Mouse (Mus musculus) testis, adult 2 months (tissue): Measurements from ENCODE around the gene Zbtb16. TPM values are rescaled to one million over a fixed set of nuclear protein-coding genes. Genes with fewer than 3 reads are reported as not detected.

Experiments
- H3K27ac ChIP-seq: fragments of 200-500 bp; 2 replicates; pipeline ENCODE4 v1.5.1; 2012; ENCODE audit warnings: low read depth, low read length; ENCODE audit not compliant: control insufficient read depth, insufficient read depth
- H3K27me3 ChIP-seq: fragments of 200-500 bp; 2 replicates; pipeline ENCODE4 v1.6.1; 2012; ENCODE audit warnings: mild to moderate bottlenecking, low read length, moderate library complexity; ENCODE audit not compliant: control insufficient read depth, insufficient read depth
- H3K36me3 ChIP-seq: fragments of 200-500 bp; 2 replicates; pipeline ENCODE4 v1.6.1; 2012; ENCODE audit warnings: mild to moderate bottlenecking, low read length; ENCODE audit not compliant: control insufficient read depth, insufficient read depth
- H3K4me1 ChIP-seq: fragments of 200-500 bp; 2 replicates; pipeline ENCODE4 v1.6.1; 2012; ENCODE audit warnings: low read length; ENCODE audit not compliant: control insufficient read depth, insufficient read depth
- H3K4me3 ChIP-seq: fragments of 200-500 bp; 2 replicates; pipeline ENCODE4 v1.5.1; 2012; ENCODE audit warnings: low read depth, mild to moderate bottlenecking, low read length, moderate library complexity, mixed read lengths; ENCODE audit not compliant: control insufficient read depth
- CTCF ChIP-seq: fragments of 200-500 bp; IDR thresholded peaks from 2 replicates; pipeline ENCODE4 v1.5.1; 2012; ENCODE audit warnings: low read depth, mild to moderate bottlenecking, inconsistent platforms, low read length, moderate library complexity; ENCODE audit not compliant: control insufficient read depth, insufficient read depth, insufficient replicate concordance
- POLR2A ChIP-seq: fragments of 200-500 bp; IDR thresholded peaks from 2 replicates; pipeline ENCODE4 v1.6.1; 2012; ENCODE audit warnings: low read depth, mild to moderate bottlenecking, inconsistent platforms, low read length, moderate library complexity; ENCODE audit not compliant: control insufficient read depth
- polyA plus RNA-seq: library from polyadenylated mRNA; depleted of rRNA; stranded (reverse); fragments of >200 nt; gene quantifications from 2 replicates; pipeline ENCODE4 v1.2.3, GENCODE M21; 2012

Gene Zbtb16
- polyA plus RNA-seq, 1 experiment, result 2.6 TPM

DNA sequence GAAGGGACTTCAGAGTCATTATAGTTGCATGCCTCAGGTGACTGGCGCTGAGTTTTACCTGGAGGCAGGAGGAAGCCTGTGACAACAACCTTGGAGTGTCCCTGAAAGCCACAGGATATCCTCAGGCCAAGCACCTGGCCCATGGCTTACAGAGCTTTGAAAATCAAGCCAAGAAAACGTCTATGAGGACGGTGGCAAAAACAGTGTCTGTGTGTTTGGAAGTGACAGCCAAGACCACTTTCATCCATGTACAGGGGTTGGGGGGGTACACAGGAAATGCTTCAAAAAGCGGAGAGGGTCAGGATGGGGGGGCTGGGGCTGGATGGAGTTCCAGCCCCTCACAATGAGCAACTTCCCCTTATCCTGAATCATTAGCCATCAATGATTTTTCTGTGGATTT, 116.4 kb downstream of the Zbtb16 start:
- no peak for TF ChIP-seq CTCF
- TF ChIP-seq POLR2A, result no peak
- Histone ChIP-seq H3K4me1 (peaks cover 7% of the 10 kb centered on the region), H3K4me3 (no peak overlapping the region), H3K27ac (no peak overlapping the region), H3K36me3 (no peaks in the 10 kb centered on the region), H3K27me3 (no peaks in the 10 kb centered on the region)

GRCm38 (mm10) chr9:48716549-48716948, 119.5 kb downstream of the Zbtb16 start:
- no peak for TF ChIP-seq POLR2A
- no peak for TF ChIP-seq CTCF
- no peaks in the 10 kb centered on the region for H3K4me1 ChIP-seq
- no peak overlapping the region for H3K4me3 ChIP-seq
- no peak overlapping the region for H3K27ac ChIP-seq
- no peaks in the 10 kb centered on the region for H3K36me3 ChIP-seq
- H3K27me3 ChIP-seq, result no peaks in the 10 kb centered on the region

GRCm38 (mm10) chr9:48715042-48715441, 121.0 kb downstream of the Zbtb16 start:
- TF ChIP-seq POLR2A (no peak), CTCF (no peak)
- Histone ChIP-seq H3K27ac (no peak overlapping the region), H3K4me3 (no peak overlapping the region), H3K36me3 (no peaks in the 10 kb centered on the region), H3K27me3 (no peaks in the 10 kb centered on the region), H3K4me1 (no peaks in the 10 kb centered on the region)

DNA sequence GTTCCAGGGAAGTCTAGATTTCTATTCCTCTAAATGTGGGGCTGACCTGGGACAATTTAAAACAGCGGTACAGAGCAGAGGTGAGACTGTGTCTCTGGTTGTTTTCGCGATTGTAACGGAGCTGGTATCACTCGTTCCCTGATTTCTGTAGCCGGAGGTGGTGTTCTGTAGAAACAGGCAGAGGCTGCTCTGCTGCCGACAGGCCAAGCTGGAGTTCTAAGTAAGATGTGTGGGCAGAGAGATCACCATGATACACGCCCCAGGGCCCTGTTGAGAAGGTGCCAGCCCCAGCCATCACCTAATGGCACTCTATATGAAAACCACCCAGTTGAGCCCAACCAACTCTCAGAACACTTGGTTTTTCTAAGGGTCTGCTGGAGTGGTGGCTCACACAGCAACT, 122.2 kb downstream of the Zbtb16 start:
- H3K27ac ChIP-seq, result no peak overlapping the region
- H3K36me3 ChIP-seq, result no peaks in the 10 kb centered on the region
- no peaks in the 10 kb centered on the region for H3K4me1 ChIP-seq
- H3K27me3 ChIP-seq, result no peaks in the 10 kb centered on the region
- TF ChIP-seq POLR2A (no peak), CTCF (no peak)
- H3K4me3 ChIP-seq, result no peak overlapping the region

GRCm38 (mm10) chr9:48712985-48713765, 122.8 kb downstream of the Zbtb16 start:
- Histone ChIP-seq H3K4me3 (no peak overlapping the region), H3K27me3 (no peaks in the 10 kb centered on the region), H3K36me3 (no peaks in the 10 kb centered on the region), H3K4me1 (no peaks in the 10 kb centered on the region), H3K27ac (no peak overlapping the region)
- TF ChIP-seq POLR2A (no peak), CTCF (no peak)

GRCm38 (mm10) chr9:48711826-48712225, 124.2 kb downstream of the Zbtb16 start:
- no peak overlapping the region for H3K27ac ChIP-seq

DNA sequence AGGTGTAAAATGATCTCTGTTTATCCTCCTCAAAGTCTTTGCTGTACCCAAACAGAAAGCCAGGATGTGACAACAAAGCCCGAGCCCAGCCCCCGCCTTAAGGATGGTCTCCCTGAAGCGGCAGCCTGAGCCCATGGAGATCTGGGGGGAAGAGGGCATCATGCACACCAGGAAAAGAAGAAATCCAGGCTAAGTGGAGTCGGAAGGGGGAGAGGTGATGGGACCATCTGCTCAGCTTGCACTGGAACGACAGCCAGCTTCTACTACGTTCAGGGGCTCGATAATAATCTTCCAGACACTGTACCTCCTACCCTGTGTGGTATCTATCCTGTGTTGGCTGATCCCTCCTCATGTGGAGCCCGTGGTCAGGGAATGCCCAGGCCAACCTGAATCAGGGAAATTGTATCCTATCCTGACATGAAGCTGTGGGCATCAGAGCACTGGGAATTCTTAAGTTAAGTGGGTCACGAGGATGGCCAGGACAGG, 124.7 kb downstream of the Zbtb16 start:
- H3K27ac ChIP-seq, result no peak overlapping the region

More at GRCm38 (mm10) chr9:48711826-48712225, 124.2 kb downstream of the Zbtb16 start:
- no peaks in the 10 kb centered on the region for H3K36me3 ChIP-seq
- TF ChIP-seq POLR2A (no peak), CTCF (no peak)
- H3K4me1 ChIP-seq, result no peaks in the 10 kb centered on the region
- H3K27me3 ChIP-seq, result no peaks in the 10 kb centered on the region
- H3K4me3 ChIP-seq, result no peak overlapping the region

More for the DNA sequence above, 124.7 kb downstream of the Zbtb16 start:
- TF ChIP-seq POLR2A (no peak), CTCF (no peak)
- Histone ChIP-seq H3K36me3 (no peaks in the 10 kb centered on the region), H3K4me3 (no peak overlapping the region), H3K27me3 (no peaks in the 10 kb centered on the region), H3K4me1 (no peaks in the 10 kb centered on the region)
